Mouse (Mus musculus): Measurements from ENCODE around the gene Fto.

Fto gene

DNA sequence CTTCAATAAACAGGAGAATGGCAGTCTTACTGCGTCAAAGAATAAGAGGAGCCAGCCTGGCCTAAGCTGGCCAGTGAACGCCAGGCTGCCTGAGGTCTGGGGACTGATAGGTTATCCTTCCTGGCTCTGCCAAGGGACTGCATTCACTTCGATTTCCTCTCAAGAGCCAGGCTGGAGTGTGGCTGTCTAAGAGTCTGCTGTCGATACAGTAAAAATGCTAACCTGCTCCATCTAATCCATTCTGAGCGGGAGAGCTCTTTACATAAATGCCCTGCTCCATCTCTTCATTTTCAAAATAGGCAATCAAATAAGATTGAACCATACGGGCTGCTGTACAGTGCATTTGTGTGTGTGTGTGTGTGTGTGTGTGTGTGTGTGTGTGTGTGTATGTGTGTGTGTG, 397.9 kb downstream of the Fto start:
- DNase-seq = no peak

DNA sequence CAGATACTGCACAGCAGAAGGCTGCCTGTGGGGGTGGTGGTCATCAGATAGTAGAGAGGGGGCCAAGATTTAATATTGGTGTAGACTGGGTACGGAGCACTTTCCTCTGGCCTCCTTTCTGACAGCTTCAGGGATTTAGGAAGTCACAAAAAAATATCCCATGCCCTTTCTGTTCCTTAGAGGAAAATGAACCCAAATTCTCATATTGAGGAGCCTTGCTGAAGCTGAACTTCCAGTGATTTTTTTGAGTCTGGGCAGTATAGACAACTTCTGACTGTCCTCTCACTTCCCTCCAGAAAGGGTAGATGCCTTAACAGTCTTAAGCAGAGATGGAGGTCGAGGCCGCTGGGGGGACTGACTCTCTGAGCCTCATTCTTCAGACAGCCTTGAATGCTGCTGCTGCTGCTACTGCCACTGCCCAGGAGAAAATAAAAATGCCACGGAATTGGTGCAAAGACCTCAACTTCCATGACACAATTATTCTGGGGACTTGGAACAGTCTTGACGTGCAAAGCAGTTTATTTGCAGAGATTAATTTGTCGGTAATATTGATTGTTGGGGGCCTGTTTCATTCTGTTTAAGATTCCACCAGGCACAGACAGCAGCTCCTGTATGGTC, 398.8 kb downstream of the Fto start:
- no peak for DNase-seq

DNA sequence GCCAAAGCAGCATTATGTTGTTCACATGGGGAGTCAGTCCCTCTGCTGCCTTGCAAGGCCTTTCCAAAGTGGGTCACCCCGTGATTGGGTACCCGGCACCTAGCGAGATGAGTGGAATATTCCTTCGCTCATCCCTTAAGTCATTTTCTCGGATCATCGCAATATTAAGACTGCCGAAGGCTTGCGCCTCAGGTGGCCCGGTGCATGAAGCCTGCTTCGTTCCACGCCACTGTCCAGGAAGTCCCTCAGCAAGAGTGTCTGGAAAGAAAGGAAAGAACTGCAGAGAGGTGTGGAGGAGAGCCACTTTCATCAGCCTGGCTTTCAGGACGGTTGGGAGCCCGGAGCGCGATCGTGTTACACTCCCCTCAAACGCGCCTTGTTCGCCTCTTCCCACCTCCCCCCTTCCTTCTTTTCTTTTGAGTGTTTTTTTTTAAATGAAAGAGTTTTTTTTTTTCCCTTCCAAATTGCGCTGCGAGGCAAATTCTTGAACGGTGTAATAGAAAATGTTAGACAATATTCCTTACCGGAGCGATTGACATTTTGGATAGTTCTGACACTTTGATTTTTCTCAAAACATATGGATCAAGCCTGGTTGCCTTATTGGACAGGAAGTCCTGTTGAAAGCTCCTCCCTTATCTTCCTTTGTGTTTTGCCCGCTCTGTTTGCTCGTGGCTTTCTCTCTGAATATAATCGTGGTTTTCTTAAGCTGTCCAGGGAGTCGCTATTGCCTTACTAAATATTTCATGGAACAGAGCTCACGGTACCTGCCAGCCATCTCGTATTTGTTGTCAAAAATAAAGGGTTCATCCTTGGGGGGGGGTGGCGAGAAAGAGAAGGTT, 399.6 kb downstream of the Fto start:
- peak in 1 of 2 experiments; percentile 3 for DNase-seq

DNA sequence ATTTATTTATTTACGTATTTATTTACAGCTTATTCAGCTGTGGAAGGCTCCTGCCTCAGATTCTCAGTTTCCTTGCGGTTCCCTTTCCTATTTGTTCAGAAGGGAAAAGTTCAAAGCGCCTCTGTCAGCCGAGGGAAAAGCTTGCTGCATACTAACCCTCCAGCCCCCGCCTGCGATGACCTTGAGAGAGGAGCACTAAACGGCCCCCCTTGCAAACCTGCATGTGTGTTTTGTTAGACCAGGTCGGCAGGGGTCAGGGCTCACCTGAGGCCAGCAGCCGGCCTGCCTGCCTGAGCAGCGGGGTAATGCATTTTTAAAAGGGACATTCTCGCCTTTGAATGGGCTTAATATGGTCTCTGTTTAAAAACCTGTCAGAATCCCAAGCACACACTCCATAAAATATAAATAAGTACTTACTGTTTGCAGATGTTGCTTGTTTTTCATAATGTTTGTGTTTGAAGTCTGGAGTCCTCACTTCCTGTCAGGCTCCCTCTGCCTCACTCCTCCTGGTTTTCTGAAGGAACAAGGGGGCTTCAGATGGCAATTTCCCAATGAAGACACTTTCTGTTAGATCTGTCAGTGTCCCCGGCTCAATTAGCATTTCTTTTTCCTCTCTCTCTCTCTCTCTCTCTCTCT, 400.5 kb downstream of the Fto start:
- peak; percentile 10 to 13 for DNase-seq

DNA sequence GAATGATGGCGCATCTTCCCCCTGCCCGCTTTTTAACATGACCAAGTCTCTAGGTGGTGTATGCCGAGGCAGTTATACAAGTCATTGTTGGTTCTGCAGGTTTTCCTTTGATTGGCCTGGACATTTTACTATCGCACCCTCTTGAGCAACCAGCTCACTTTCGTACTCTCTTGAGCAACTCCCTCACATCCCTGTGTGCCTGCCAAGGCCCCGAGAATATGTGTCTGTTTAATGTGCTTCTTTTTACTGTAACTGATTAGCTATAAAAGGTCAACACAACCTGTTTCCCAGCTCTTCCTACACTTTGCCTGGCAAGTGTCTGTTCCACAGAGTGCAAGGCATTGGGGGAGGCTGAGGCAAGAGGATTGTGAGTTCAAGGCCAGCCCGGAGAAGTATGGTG, 401.4 kb downstream of the Fto start:
- DNase-seq = peak in 1 of 2 experiments; percentile 44

DNA sequence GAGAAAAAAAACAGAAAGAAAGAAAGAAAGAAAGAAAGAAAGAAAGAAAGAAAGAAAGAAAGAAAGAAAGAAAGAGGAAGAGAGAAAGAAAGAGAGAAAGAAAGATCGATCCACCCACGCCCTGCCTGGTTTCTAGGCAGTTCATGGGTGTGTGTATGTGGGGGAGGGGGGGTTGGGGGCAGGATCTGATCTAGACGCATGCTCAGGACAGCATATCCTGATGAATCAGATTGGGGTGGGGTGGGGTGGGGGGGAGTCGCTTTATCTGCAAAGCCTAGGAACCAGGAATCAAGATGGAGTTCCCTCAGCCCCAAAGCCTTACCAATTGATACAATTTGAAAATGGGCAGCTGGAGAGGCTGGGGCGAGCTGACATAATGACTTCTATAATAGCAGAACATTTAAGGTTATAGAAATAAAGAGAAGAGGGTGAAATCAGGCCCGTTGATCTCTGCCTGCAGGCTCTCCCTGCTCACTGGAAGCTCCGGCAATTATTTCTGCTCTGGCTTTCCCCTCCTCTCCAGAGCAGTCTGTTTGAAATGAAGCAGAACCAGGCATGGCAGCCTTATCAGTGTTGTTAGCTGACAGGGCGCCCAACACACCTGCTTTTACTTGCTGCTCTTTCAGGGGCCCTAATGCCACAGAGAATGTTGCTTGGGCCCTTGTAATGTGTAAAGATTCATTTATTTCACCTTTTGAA, 402.2 kb downstream of the Fto start:
- DNase-seq = no peak

Data from kidney, adult 8-10 months (tissue).